Mouse (Mus musculus): ENCODE data around the gene Dctpp1.

The Dctpp1 gene

GRCm38 (mm10) chr7:127231376-127231775 lies 29.1 kb downstream of the Dctpp1 start:
- no peak for DNase-seq

- DNase-seq, result peak; percentile 79
These were observed 31.8 kb downstream of the Dctpp1 start for GRCm38 (mm10) chr7:127228615-127229303.

GRCm38 (mm10) chr7:127225147-127225995 lies 35.1 kb downstream of the Dctpp1 start:
- DNase-seq, result peak; percentile 53

GRCm38 (mm10) chr7:127224616-127225015 lies 35.9 kb downstream of the Dctpp1 start:
- DNase-seq, result no peak

- no peak for DNase-seq
These were observed 36.7 kb downstream of the Dctpp1 start for GRCm38 (mm10) chr7:127223515-127224478.

GRCm38 (mm10) chr7:127223106-127223505 lies 37.4 kb downstream of the Dctpp1 start:
- no peak for DNase-seq

GRCm38 (mm10) chr7:127220440-127220839 lies 40.1 kb downstream of the Dctpp1 start:
- no peak for DNase-seq

- DNase-seq, result no peak
These were observed 41.8 kb downstream of the Dctpp1 start for GRCm38 (mm10) chr7:127218670-127219069.

GRCm38 (mm10) chr7:127217901-127218642 lies 42.4 kb downstream of the Dctpp1 start:
- DNase-seq, result no peak

- no peak for DNase-seq
These were observed 43.0 kb downstream of the Dctpp1 start for GRCm38 (mm10) chr7:127217475-127217874.

- no peak for DNase-seq
These were observed 44.2 kb downstream of the Dctpp1 start for GRCm38 (mm10) chr7:127216307-127216706.

GRCm38 (mm10) chr7:127214981-127215871 lies 45.3 kb downstream of the Dctpp1 start:
- no peak for DNase-seq

- no peak for DNase-seq
These were observed 46.0 kb downstream of the Dctpp1 start for GRCm38 (mm10) chr7:127214521-127214920.

- no peak for DNase-seq
These were observed 46.6 kb downstream of the Dctpp1 start for GRCm38 (mm10) chr7:127213930-127214329.

- no peak for DNase-seq
These were observed 47.0 kb downstream of the Dctpp1 start for GRCm38 (mm10) chr7:127213485-127213884.

- DNase-seq, result no peak
These were observed 47.9 kb downstream of the Dctpp1 start for GRCm38 (mm10) chr7:127212432-127213250.

GRCm38 (mm10) chr7:127211014-127211745 lies 49.3 kb downstream of the Dctpp1 start:
- DNase-seq, result no peak

GRCm38 (mm10) chr7:127210266-127210665 lies 50.2 kb downstream of the Dctpp1 start:
- DNase-seq, result no peak

- DNase-seq, result no peak
These were observed 50.7 kb downstream of the Dctpp1 start for GRCm38 (mm10) chr7:127209851-127210250.
